Mouse (Mus musculus): ENCODE measurements around the gene Fmnl2.

Fmnl2 gene

GRCm38 (mm10) chr2:52987035-52987434, 129.4 kb downstream of the Fmnl2 start:
- no peak for DNase-seq (ENCODE audit: low read depth)

DNA sequence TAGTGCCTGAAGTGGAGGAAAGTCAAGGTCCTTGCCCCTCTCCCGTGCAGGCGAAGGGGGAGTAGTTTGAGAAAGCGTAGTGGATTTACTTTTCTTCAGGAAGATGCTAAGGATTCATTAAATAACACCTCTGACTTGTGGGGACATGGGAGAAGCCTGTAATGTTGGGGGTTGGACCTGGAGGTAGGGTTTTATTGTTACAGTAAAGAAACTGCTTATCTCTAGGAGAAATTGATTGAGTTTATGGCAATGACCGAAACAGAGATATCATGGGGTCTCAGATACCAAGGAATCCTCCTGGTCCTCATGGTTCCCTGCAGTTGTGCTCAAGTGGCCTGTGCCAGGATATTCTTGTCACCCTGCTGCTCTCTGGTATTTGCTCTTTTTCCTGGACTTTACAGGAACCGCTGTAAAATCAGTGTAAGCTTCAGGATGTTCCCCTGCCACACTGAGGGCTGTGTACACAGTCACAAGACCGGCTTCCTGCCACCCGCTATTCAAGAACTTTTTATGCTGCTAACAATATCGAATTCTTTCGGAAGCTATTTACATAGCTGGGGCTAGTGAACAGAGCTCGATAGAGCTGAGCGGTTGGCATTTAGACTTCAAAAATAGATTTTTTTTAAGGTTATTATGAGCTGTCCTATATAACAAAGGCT, 130.1 kb downstream of the Fmnl2 start:
- no peak for DNase-seq (ENCODE audit: low read depth)

DNA sequence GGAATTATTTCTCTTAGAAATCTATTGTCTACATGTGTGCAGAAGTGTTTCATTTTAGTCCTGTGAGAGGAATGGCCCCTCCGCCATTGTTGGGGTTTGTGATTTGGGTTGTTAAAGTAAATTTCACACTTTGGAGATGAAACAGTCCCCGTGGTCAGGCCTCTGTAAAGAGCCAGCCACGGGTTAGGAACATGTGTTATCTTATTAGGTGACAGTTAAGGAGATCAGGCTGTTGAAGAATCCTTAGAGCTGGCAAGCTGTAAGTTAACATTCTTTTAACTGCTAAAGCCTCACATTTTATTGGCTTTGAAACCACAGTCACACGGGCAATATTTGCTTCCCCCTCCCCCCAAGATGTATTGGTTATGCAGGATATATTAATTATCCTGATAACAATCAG, 131.7 kb downstream of the Fmnl2 start:
- no peak for DNase-seq (ENCODE audit: low read depth)

DNA sequence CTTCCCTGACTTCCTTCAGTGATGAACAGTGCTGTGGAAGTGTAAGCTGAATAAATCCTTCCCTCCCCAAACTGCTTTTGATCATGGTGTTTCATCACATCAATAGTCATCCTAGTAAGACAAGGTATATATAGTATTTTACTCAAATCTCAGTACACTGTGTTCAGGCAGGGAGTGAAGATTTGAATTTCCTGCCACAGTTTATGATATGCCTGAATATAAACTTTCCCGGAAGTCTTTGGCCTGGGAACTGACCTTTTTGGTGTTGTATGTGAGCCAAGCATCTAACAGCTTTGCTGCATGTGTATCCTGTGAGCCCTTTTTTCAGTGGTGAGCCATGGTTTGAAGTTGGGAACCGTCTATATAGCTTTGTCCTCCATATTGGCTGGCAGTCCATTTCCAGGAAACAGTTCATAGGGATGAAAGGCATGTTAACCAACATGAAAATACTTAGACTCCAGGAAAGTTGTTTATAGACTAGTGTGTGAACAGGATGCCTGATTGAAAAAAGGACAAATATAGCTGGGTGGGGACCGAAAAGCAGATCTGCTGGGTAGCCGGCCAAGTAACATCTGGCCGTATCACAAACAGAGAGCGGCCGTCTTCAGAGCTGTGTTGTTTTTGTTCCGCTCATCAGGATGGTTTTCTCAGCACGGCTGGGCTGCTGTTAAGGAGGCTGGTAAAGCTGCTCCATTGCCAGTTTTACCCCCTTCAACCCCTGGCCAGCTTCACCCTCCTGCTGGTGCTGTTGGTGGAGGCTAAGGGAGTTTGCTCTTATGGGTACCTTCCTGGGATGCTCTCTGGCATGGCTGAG, 133.4 kb downstream of the Fmnl2 start:
- no peak for DNase-seq (ENCODE audit: low read depth)

DNA sequence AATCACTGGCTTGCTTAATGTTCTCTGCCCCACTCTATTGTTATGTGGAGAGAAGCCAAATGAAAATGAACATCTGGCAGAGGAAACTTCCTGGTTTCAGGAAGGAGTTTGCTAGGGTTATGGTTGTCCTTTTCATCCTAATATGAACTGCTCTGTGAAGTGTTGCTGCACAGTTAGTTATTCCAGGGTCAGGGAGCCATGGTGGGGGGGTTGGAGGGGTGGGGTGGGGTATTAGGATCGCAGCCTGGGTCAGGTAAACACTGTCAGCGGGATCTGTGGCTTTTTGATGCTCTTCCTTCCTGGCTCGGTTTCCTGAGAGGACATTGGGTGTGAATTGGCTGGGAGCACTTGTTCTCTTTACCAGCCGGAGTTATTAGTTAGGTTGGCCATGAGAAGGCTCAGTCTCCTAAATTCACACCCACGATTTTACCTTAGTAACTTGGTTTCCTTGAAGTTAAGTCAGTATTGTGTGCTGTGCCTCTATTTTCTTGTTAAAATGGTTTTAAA, 134.1 kb downstream of the Fmnl2 start:
- no peak for DNase-seq (ENCODE audit: low read depth)

- no peak for DNase-seq (ENCODE audit: low read depth)
These were observed 135.6 kb downstream of the Fmnl2 start for GRCm38 (mm10) chr2:52993241-52993640.

GRCm38 (mm10) chr2:52994526-52994925, 136.9 kb downstream of the Fmnl2 start:
- no peak for DNase-seq (ENCODE audit: low read depth)

DNA sequence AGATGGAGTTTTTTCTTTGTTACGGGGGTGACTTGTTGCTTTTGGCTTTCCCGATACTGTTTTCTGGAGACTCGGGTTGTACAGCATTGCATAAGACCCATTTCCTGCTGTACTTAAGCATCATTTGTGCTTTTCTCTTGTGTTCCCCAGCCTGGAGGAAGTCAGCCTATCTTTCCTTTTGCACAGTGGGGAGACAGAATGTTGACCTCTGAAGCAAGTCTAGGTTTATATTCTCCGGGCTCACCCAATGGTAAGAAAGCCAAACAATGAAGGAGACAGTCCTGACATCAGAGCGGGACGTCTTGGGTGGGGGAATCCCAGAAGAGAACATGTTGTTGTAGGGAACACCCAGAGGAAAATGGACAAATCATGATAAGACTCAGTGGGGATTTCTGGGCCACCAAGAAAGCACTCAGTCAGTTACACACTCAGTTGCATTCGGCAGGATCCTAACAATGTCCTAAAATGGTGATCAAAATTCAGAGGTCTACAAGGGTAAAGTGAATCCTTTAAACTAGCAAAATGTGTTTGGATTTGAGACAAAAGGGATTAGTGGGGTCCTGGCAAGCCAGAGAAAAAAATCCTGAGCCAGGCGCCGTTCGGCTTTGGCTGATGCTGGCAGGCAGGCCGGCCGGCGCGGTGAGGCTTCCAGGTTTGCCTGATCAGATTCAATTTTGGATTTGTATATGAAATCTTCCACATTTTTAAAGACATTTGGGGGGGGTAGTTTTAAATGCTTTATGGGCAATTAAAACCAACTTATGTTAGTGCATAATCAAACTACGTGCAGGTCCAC, 140.5 kb downstream of the Fmnl2 start:
- DNase-seq (ENCODE audit: low read depth), result no peak

- peak; percentile 37 for DNase-seq (ENCODE audit: low read depth)
These were observed 141.9 kb downstream of the Fmnl2 start for GRCm38 (mm10) chr2:52999524-52999969.

- DNase-seq (ENCODE audit: low read depth), result peak; percentile 39
These were observed 142.8 kb downstream of the Fmnl2 start for GRCm38 (mm10) chr2:53000446-53000845.

DNA sequence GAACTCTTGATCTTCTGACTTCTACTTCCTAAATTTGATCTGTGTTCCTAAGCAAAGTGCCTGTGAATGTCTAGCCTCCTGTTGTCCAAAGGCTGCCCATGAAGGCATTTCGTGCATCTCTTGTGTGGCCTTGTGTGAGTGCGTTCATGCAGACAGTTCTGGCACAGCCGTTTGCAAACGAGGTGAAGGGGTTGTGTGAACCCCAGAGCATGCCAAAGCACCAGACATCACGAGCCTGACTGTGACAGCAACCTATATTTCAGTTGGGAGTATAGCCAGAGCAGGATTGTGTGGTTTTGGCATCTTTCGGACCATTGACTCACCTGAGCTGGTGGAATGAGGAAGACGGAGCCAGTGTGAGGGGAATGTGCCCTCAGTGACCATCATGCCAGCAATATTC, 148.5 kb downstream of the Fmnl2 start:
- DNase-seq (ENCODE audit: low read depth), result no peak

DNA sequence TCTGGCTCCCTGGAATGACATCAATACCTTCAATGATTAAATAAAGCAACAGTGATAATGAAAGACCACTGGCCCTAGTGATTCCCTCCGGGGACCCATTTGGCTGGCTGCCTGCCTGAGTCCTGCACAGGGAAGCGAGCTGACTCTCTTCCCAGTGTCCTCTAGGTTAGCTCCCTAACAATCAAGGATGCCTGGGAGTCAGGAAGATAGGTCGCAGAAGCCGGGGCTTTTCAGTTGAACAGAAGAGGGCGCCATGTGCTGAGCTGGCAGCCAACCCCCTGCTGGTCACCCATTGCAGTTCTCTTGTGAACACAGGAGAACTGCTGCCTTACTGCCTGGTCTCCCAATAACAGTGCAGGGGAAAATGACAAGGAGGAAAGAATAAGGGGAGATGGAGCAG, 149.5 kb downstream of the Fmnl2 start:
- peak; percentile 69 for DNase-seq (ENCODE audit: low read depth)

DNA sequence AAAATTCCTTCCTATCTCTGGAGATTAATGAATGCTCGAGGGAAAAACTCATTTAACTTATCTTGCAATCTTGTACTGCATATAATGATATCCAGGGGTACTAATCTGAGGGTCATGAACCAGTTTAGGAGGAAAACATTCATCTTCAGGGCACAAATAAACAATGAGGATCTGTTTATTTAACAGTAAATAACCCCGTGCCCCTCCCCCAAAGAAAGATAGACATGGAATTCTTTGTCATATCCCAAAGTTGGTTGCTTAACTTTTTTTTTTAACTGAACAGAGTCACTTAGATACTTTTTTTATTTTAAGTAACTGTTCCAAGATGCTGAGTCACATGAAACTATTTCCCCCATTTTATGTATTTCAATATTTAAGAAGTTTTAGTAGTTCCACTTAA, 155.4 kb downstream of the Fmnl2 start:
- DNase-seq (ENCODE audit: low read depth), result peak; percentile 56

- no peak for DNase-seq (ENCODE audit: low read depth)
These were observed 156.8 kb downstream of the Fmnl2 start for GRCm38 (mm10) chr2:53014451-53014850.

DNA sequence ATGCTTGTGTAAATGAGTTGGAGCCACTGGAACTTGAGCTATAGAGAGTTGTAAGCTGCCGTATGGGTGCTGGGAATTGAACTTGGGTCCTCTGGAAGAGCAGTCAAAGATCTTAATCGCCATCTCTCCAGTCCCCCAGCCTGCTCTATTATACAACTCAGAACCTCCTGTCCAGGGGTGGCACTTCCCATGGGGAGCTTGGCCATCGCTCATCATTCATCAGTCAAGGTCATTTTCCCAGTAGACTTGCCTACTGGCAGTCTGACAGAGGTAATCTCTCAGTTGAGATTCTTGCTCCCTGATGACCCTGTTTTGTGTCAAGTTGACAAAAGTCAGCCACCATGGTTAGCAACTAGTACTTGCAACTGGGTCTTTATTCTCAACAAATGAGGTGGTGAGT, 165.3 kb downstream of the Fmnl2 start:
- no peak for DNase-seq (ENCODE audit: low read depth)

DNA sequence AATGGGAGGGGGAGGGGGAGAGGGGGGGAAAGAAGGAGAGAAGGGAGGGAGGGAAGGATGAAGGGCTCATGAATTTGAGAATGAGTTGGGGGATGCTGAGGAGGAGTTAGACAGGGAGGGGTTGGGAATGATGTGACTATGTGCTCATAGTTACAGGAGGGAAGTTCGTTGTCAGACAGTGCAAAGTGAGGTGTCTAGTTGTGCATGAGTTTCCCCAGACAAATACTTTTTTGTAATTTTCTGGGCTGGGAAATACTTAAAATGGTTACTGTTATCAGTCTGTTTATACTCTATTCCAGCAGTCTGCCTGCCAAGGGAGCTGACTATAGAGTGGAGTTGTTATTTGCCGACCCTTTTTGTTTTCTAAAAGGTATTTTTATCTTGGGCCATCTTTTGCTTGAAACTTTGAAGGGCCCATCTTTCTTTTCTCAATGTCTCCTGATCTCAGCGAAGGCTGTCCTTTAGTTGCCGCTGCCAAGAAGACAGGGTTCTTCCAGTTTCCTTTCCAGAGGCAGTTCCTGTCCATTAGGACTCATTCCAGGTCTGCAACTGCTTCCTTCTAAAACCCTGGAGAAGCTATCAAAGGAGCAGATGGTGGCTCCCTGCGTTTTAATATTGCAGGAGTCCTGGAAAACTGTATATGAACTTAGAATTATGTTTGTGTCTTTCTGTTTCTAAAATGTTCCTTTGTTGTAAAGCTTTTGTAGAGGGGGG, 168.6 kb downstream of the Fmnl2 start:
- DNase-seq (ENCODE audit: low read depth), result no peak

DNA sequence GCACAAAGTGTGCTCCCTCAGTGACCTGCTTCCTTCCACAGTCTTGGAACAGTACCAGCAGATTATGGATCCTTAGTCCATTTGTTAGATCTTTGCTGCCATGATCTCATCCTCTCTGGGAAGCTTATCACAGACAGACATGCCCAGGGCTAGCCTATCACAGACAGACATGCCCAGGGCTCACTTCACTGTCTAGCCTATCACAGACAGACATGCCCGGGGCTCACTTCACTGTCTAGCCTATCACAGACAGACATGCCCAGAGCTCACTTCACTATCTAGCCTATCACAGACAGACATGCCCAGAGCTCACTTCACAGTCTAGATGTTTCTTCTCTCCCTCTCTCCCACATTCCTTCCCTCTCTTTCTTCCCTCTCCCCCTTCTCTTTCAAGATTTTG, 171.2 kb downstream of the Fmnl2 start:
- DNase-seq (ENCODE audit: low read depth), result no peak

- DNase-seq (ENCODE audit: low read depth), result peak; percentile 92
These were observed 172.2 kb downstream of the Fmnl2 start for GRCm38 (mm10) chr2:53029716-53030431.

GRCm38 (mm10) chr2:53030432-53030826, 172.8 kb downstream of the Fmnl2 start:
- peak; percentile 40 for DNase-seq (ENCODE audit: low read depth)

- no peak for DNase-seq (ENCODE audit: low read depth)
These were observed 180.6 kb downstream of the Fmnl2 start for GRCm38 (mm10) chr2:53038253-53038652.

DNA sequence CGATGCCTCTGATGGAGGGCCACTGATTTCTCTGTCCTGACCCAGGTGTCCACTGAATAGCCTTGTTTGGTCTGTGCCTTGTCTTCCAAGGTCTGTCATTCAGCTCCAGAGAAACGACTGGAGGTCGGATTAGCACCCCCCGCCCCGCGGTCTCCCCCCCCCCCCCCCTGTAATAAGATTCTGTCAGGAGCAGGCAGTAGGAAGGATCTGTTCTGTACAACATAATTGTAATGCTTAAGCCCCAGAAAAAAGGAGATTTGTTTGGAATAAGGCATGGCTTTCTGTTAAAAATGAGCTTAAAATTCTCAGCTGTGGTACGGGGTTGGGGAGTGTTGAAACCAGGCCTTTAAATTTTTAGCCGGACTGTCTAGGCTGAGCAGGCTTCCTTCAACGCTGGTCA, 181.1 kb downstream of the Fmnl2 start:
- DNase-seq (ENCODE audit: low read depth), result no peak
